Mouse (Mus musculus): ENCODE results near the gene Fam227a. TPM values are rescaled to one million over a fixed set of nuclear protein-coding genes. Genes with fewer than 3 reads are reported as not detected.

Fam227a gene
- total and polyA plus RNA-seq, 2 experiments from 2014 or later: 2.8 to 12.1 TPM

- no peak overlapping the region for H3K4me3 ChIP-seq (ENCODE audit: low read depth, low read length)
- H3K4me1 ChIP-seq (ENCODE audit: insufficient read depth, low read length): peaks cover 1% of the 10 kb centered on the region; the same call in 1 of the 2 replicates
- peaks cover 19% of the 10 kb centered on the region for H3K36me3 ChIP-seq (ENCODE audit: insufficient read depth, low read length)
- ATAC-seq (ENCODE audit: low FRiP score) (no peak), DNase-seq (ENCODE audit: low spot score) (no peak)
- WGBS: 94% methylated on average over 8 of the region's 8 CpGs
- no peak overlapping the region for H3K27ac ChIP-seq (ENCODE audit: low read depth, low read length)
- TF ChIP-seq CTCF (IDR thresholded peaks at IDR 0.05): no peak
- no peak overlapping the region for H3K4me2 ChIP-seq (ENCODE audit: low read depth, low read length, poor library complexity, severe bottlenecking)
- no peak overlapping the region for H3K9ac ChIP-seq (replicated peaks; ENCODE audit: low read length, poor library complexity, severe bottlenecking)
- no peaks in the 10 kb centered on the region for H3K27me3 ChIP-seq (ENCODE audit: insufficient read depth, low read length)
- no peaks in the 10 kb centered on the region for H3K9me3 ChIP-seq (ENCODE audit: low read length)
Observed at GRCm38 (mm10) chr15:79664666-79665065, 5.9 kb upstream of the Fam227a start.

- DNase-seq (ENCODE audit: low spot score) (no peak), ATAC-seq (ENCODE audit: low FRiP score) (no peak)
- 77% methylated on average over 4 of the region's 4 CpGs for WGBS
- Histone ChIP-seq H3K36me3 (ENCODE audit: insufficient read depth, low read length) (peaks cover 13% of the 10 kb centered on the region), H3K9ac (replicated peaks; ENCODE audit: low read length, poor library complexity, severe bottlenecking) (no peak overlapping the region), H3K27ac (ENCODE audit: low read depth, low read length) (no peak overlapping the region), H3K27me3 (ENCODE audit: insufficient read depth, low read length) (no peaks in the 10 kb centered on the region), H3K9me3 (ENCODE audit: low read length) (no peaks in the 10 kb centered on the region), H3K4me1 (ENCODE audit: insufficient read depth, low read length) (peaks cover 4% of the 10 kb centered on the region; the same call in 1 of the 2 replicates), H3K4me2 (ENCODE audit: low read depth, low read length, poor library complexity, severe bottlenecking) (no peak overlapping the region), H3K4me3 (ENCODE audit: low read depth, low read length) (no peak overlapping the region)
- peak; percentile 57 for TF ChIP-seq CTCF (IDR thresholded peaks at IDR 0.05)
Observed at GRCm38 (mm10) chr15:79661852-79662251, 3.1 kb upstream of the Fam227a start.

- DNase-seq (ENCODE audit: low spot score): peak; percentile 93
- Histone ChIP-seq H3K36me3 (ENCODE audit: insufficient read depth, low read length) (no peaks in the 10 kb centered on the region; the same call in 1 of the 2 replicates), H3K9me3 (ENCODE audit: low read length) (no peaks in the 10 kb centered on the region), H3K27me3 (ENCODE audit: insufficient read depth, low read length) (no peaks in the 10 kb centered on the region), H3K4me1 (ENCODE audit: insufficient read depth, low read length) (peaks cover 4% of the 10 kb centered on the region; the same call in 1 of the 2 replicates), H3K27ac (ENCODE audit: low read depth, low read length) (peak overlapping the region; percentile 99), H3K9ac (replicated peaks; ENCODE audit: low read length, poor library complexity, severe bottlenecking) (peak overlapping the region; percentile 87), H3K4me3 (ENCODE audit: low read depth, low read length) (peak overlapping the region; percentile 88), H3K4me2 (ENCODE audit: low read depth, low read length, poor library complexity, severe bottlenecking) (peak overlapping the region; percentile 73)
- ATAC-seq (ENCODE audit: low FRiP score): no peak
- peak; percentile 72 for TF ChIP-seq CTCF (IDR thresholded peaks at IDR 0.05)
- WGBS: 3% methylated on average over 16 of the region's 16 CpGs
Observed at GRCm38 (mm10) chr15:79657837-79658530, 772 bp downstream of the Fam227a start.

GRCm38 (mm10) chr15:79656451-79656850 is 2.3 kb downstream of the Fam227a start:
- WGBS: 86% methylated on average over 14 of the region's 14 CpGs
- H3K4me1 ChIP-seq (ENCODE audit: insufficient read depth, low read length): peaks cover 4% of the 10 kb centered on the region; the same call in 1 of the 2 replicates
- no peak overlapping the region for H3K4me3 ChIP-seq (ENCODE audit: low read depth, low read length)
- H3K4me2 ChIP-seq (ENCODE audit: low read depth, low read length, poor library complexity, severe bottlenecking): no peak overlapping the region
- ATAC-seq (ENCODE audit: low FRiP score): no peak
- H3K9ac ChIP-seq (replicated peaks; ENCODE audit: low read length, poor library complexity, severe bottlenecking): no peak overlapping the region; the same call in 1 of the 2 replicates
- TF ChIP-seq CTCF (IDR thresholded peaks at IDR 0.05): no peak
- no peaks in the 10 kb centered on the region for H3K36me3 ChIP-seq (ENCODE audit: insufficient read depth, low read length)
- H3K27me3 ChIP-seq (ENCODE audit: insufficient read depth, low read length): no peaks in the 10 kb centered on the region
- DNase-seq (ENCODE audit: low spot score): no peak
- H3K27ac ChIP-seq (ENCODE audit: low read depth, low read length): no peak overlapping the region
- H3K9me3 ChIP-seq (ENCODE audit: low read length): no peaks in the 10 kb centered on the region

- H3K27ac ChIP-seq (ENCODE audit: low read depth, low read length): no peak overlapping the region
- 77% methylated on average over 4 of the region's 4 CpGs for WGBS
Observed at GRCm38 (mm10) chr15:79651481-79651880, 7.3 kb downstream of the Fam227a start.

GRCm38 (mm10) chr15:79650569-79650968 is 8.2 kb downstream of the Fam227a start:
- Histone ChIP-seq H3K36me3 (ENCODE audit: insufficient read depth, low read length) (peaks cover 18% of the 10 kb centered on the region), H3K9ac (replicated peaks; ENCODE audit: low read length, poor library complexity, severe bottlenecking) (no peak overlapping the region), H3K9me3 (ENCODE audit: low read length) (no peaks in the 10 kb centered on the region), H3K27ac (ENCODE audit: low read depth, low read length) (no peak overlapping the region), H3K4me1 (ENCODE audit: insufficient read depth, low read length) (no peaks in the 10 kb centered on the region), H3K4me2 (ENCODE audit: low read depth, low read length, poor library complexity, severe bottlenecking) (no peak overlapping the region), H3K27me3 (ENCODE audit: insufficient read depth, low read length) (no peaks in the 10 kb centered on the region), H3K4me3 (ENCODE audit: low read depth, low read length) (no peak overlapping the region)
- DNase-seq (ENCODE audit: low spot score): peak; percentile 15
- ATAC-seq (ENCODE audit: low FRiP score): no peak
- TF ChIP-seq CTCF (IDR thresholded peaks at IDR 0.05): peak; percentile 75

More at GRCm38 (mm10) chr15:79651481-79651880, 7.3 kb downstream of the Fam227a start:
- H3K36me3 ChIP-seq (ENCODE audit: insufficient read depth, low read length): peaks cover 18% of the 10 kb centered on the region
- H3K27me3 ChIP-seq (ENCODE audit: insufficient read depth, low read length): no peaks in the 10 kb centered on the region
- no peak overlapping the region for H3K4me3 ChIP-seq (ENCODE audit: low read depth, low read length)
- DNase-seq (ENCODE audit: low spot score) (peak; percentile 9), ATAC-seq (ENCODE audit: low FRiP score) (no peak)
- no peak overlapping the region for H3K9ac ChIP-seq (replicated peaks; ENCODE audit: low read length, poor library complexity, severe bottlenecking)
- no peaks in the 10 kb centered on the region for H3K4me1 ChIP-seq (ENCODE audit: insufficient read depth, low read length)
- no peak overlapping the region for H3K4me2 ChIP-seq (ENCODE audit: low read depth, low read length, poor library complexity, severe bottlenecking)
- H3K9me3 ChIP-seq (ENCODE audit: low read length): no peaks in the 10 kb centered on the region
- TF ChIP-seq CTCF (IDR thresholded peaks at IDR 0.05): peak; percentile 71
